Mouse (Mus musculus): Measurements from ENCODE around the gene Vstm5. TPM values are rescaled to one million over a fixed set of nuclear protein-coding genes. Genes with fewer than 3 reads are reported as not detected.
"Not testable (repeated sequence)": the region's sequence is repeated elsewhere in the genome, so short reads cannot be mapped to it uniquely, and the experiment has no call there.

The Vstm5 gene
- total RNA-seq, 2 experiments from 2014 or later = 4.5 to 6.3 TPM

- no peak for DNase-seq
These were observed 23.1 kb downstream of the Vstm5 start for GRCm38 (mm10) chr9:15261980-15262379.

DNA sequence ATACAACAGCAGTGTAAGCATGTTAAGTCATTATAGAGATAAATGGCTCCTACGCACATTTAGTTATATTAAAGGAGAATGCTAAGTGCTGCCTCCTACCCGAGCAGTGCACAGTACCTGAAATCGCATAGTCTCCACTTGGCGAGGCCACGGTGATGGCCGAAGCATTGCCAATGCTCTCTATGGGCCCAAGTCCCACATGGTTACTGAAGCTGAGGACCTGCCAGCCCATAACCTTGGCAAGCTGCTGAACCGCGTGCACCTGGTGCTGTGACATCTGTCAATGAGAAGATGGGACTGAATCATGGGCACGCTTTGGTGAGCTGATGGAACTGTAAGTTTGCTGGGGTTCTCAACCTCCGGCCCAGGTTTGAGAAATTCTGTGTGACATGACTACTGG, 24.6 kb downstream of the Vstm5 start:
- no peak for DNase-seq

DNA sequence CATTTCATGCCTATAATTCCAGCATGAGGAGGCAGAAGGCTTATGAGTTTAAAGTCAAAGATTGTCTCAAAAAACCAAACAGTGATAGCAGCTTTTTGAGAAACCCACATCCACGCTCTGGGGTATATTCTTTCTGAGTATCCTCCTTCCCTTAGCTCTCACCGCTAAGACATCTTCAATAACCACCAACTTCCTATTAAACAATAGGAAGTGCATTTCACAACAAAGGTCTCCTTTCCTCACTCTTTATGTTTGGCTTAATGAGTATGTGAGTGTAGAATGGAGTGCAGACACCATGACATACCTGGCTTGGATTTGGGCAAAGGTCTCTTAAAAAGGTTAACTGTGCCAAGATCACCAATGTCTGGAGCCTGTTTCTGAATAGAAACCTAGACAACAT, 35.1 kb downstream of the Vstm5 start:
- no peak for DNase-seq

GRCm38 (mm10) chr9:15276855-15277254, 38.0 kb downstream of the Vstm5 start:
- no peak for DNase-seq

- no peak for DNase-seq
These were observed 39.5 kb downstream of the Vstm5 start for GRCm38 (mm10) chr9:15278343-15278742.

- DNase-seq = no peak
These were observed 40.3 kb downstream of the Vstm5 start for GRCm38 (mm10) chr9:15279139-15279648.

DNA sequence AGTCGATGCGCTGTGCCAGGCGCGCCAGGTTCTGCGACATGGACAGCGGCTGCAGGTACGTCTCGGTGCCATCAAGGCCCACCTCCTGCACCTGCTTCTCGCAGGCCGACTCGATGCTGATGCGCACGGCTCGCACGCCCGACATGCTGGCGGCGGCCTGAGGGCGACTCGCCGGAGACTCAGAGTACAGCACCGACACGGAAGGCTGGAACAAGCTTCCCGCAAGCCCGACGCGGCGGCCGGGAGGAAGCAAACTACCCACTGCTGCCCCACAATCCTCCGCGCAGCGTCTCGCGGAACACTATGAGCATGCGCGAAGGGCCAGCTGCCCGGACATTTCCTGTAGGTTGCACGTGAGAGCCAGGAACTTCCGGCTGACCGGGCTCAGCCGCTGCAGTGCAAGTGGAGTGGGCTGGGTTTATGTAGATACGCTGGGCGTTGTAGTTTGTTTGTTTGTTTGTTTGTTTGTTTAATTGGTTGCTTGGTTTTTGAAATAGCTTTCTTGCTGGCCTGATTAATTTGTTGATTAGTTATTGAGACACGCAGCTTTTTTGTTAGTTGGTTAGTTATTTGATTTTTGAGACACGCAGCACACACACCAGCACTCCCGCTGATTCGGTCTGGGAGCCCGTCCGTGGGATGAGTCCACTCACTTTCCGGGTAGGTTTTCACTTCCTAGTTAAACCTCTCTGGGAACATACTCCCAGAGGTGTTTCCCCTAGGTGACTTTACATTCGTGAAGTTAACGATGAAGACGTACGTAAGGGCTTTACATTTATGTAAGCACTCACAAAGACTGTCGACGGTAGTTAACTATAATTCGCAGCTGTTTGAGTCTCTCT, 41.0 kb downstream of the Vstm5 start, which contains the start of gene Med17:
Gene Med17, minus strand, starts transcription at position 283 of the 842 bp plus-strand sequence.
- peak; percentile 93 to 94 for DNase-seq

GRCm38 (mm10) chr9:15280491-15280879, 41.6 kb downstream of the Vstm5 start:
- no peak for DNase-seq

DNA sequence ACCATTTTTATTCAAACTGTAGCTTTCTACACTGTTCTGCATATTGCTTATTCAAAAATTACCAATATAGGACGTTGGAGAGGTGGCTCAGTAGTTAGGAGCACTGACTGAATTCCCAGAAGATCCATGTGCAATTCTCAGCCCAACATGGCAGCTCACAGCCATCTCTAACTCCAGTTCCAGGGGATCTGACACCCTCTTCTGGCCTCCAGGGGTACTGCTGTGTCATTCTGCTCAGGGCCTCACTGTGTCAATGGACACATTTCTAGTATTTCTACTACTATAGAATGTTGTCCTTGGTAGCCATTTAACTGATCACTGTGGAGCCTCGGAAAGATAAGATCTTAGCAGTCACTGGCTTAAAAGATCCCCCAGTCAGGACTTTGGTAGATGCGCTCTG, 46.6 kb downstream of the Vstm5 start:
- DNase-seq = no peak

DNA sequence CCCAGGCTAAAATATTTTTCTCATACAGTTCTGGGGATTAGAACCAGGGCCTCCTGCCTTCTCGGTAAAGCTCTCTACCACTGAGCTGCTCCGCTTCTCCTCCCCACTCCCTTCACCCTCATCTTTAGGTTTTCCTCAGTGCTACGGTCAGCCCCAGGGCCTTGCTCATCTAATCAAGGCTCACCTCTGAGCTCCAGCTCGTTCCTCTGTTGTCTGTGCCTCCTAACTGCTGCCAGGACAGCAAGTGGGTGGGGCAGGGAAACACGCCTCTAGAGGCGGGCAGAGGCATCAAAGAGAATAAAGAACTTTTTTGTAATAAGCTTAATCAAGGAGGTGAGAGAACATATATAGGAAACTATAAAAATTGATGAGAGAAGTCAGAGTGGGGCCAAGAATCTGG, 49.0 kb downstream of the Vstm5 start:
- no peak for DNase-seq

- no peak for DNase-seq
These were observed 49.6 kb downstream of the Vstm5 start for GRCm38 (mm10) chr9:15288402-15288801.

- DNase-seq = no peak
These were observed 50.4 kb downstream of the Vstm5 start for GRCm38 (mm10) chr9:15289251-15289650.

DNA sequence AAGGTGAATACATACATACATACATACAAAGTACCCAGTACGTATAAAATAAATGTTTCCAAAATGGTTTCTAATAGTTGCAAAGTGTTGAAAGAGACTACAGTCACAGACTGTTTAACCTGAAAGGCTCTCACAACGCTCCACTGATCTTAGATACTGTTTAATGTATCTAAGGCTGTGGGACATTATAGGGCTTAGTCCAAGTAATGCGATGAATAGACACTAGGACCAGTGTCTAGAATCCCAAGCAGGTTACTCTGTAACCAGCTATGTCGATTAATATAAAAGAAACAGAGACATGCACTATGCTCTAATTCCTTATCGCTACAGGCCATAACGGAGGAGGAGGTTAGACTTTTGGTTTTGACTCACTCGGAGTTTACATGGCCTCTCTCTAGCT, 58.3 kb downstream of the Vstm5 start:
- DNase-seq = no peak

GRCm38 (mm10) chr9:15298451-15298850, 59.6 kb downstream of the Vstm5 start:
- no peak for DNase-seq

DNA sequence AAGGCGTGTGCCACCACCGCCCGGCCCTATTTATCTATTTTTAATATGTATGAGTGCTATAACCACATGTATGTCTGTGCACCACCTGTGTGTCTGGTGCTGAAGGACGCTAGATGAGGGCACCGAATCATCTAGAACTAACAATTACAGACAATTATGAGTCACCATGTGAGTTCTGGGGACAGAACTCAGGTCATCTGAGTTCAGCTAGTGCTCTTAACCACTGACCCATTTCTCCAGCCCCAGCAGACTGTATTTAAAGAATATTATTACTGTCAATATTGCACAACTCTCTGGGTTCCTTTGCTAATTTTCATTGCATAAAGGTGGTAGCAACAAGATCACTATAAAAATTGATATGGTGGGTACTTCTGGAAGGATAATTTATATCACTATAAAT, 61.2 kb downstream of the Vstm5 start:
- DNase-seq = no peak

- DNase-seq = peak in 1 of 2 experiments; percentile 7
These were observed 62.6 kb downstream of the Vstm5 start for GRCm38 (mm10) chr9:15301399-15301798.

GRCm38 (mm10) chr9:15302006-15302405, 63.2 kb downstream of the Vstm5 start:
- DNase-seq = not testable (repeated sequence)

GRCm38 (mm10) chr9:15302881-15303280, 64.0 kb downstream of the Vstm5 start:
- no peak for DNase-seq

GRCm38 (mm10) chr9:15305503-15306397, 66.9 kb downstream of the Vstm5 start, which contains the start of gene Taf1d:
TSS of gene Taf1d (plus strand) at chr9:15306214.
- peak; percentile 95 to 96 for DNase-seq

DNA sequence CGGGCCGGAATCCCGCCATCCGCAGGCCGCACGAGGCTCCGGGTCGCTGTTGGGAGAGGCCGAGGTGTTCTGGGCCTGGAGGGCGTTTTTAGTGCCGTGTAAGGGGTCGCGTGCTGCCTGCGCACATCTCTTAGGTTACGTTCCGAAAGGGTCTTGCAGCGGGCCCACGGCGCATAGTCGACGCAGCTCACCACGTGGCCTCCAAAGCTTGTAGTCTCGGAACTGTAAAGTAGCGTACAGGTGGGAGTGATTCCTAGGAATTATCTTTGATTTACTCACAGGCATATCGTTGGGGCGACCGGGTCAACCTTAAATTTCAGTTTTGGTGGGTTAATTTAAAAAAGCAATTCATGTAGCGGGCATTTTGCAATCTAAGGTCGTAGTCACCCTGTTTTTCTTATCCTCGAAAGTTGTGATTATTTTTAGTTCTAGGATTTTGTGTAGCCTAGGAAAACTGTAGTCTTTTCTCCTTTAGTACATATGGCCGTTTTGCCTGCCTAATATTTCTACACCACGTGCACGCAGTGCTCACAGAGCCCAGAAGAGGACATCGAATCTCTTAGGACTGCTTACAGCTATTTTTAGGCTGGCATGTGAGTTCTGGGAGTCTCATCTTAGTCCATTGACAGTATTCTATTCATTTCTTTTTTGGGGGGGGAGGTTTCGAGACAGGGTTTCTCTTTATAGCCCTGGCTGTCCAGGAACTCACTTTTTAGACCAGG, 67.7 kb downstream of the Vstm5 start, which contains the start of gene 4931406C07Rik:
Gene 4931406C07Rik, minus strand, starts transcription at position 51 of the 722 bp plus-strand sequence.
- no peak for DNase-seq

GRCm38 (mm10) chr9:15307257-15307656, 68.4 kb downstream of the Vstm5 start:
- no peak for DNase-seq

DNA sequence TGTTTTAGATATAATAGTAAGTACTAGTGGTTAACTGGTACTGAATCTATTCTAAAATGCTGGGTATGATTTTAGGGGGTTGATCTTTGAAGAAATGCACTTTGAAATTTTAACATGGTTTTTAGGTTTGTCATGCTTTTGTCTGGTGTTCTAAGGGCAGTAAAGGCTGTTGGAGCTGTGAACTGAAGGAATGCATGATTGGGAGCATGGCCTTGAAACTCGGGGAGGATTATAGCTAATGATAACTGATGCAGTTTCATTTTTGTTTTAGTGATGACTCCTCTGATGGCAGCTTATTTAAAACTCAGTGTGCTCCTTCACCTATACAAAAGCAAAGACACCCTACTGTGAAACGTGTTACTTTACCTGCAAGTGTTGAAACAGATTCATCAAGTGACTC, 69.4 kb downstream of the Vstm5 start:
- DNase-seq = no peak

All from layer of hippocampus, postnatal 36 days (tissue).